Mouse (Mus musculus) NIH3T3 (cell line): ENCODE measurements at regions not wholly inside any gene's neighbourhood (a gene's known extent, or its start where the extent isn't known, plus 50 kb on each side); places are given as distances from the start of the nearest gene placed in this dataset.

Source experiments
- DNase-seq: peaks from one replicate; pipeline ENCODE4 v3.0.0-alpha.2; 2012; ENCODE audit warnings: low read depth

DNA sequence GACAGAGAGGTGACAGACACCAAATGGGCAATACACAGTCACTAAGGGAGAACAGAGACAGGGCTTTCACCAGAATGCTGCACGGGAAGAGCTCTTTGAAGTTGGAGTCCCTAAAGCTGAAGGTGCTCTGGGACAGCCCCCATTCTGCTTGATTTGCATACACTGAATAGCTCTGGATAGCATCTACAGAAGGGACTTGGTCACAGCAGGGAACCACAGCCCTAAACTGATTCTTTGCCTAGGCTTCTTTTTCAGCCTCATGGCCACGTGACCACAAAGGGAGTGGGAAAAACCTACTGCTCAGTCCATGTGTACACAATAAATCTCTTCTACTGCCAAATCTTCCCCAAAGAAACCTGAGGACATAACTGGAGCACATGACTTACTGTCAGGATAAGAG, 221.3 kb downstream of the Opa1 start:
- DNase-seq = no peak

DNA sequence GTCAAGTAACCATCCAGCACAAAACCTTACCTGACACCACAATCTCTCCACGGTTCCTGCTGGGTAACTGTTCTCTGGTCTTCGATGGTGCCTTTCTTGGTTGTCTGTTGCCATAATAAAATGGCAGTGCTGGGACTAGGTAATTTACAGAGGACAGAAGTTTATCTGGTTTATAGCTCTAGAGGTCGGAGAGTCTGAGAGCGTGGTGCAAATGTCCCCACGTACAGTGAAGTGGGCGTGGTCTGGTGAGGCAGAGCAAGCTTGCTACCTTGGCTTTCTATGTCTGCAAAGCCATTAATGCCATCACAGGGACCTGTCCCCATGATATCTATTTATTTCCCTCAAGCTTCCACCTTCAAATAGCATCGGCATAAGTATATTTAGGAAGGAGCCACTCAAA, 223.0 kb downstream of the Opa1 start:
- no peak for DNase-seq

DNA sequence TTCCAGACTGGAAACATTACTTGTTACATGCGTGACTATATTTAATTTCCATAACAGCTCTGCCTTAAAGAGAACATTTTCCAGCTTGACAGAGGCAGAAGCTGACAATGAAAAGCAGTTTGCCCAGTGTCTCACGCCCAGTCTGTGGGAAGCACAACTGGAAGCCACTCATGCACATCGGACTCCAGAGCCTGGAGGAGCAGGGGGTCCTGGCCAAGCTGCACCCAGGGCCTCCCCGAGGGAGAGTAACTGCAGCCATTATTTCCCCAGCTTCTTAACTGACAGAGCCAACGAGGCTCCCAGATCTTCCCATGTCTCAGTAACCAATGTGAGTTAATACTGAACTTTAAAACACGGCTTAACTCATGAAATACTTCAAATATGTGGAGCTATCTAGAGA, 223.5 kb downstream of the Opa1 start:
- DNase-seq = no peak

DNA sequence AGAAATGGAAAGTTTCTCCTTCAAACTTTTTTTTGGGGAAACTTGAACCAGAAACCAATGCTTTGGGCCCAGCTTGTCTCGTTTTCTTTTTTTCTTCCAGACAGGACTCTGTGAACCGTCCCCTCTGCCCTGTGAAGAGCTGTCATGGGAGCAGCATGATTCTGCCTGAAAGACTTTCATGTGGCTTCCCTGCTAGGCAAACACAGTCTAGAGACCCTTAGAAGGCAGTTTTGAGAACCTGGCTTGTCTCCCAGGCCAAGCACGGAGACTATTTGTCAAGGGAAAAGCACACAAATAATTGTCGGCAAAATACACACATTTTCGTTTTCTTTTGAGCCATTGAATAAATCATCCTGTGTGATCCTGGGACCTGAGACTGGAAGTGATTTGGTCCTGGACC, 228.7 kb downstream of the Opa1 start:
- no peak for DNase-seq

DNA sequence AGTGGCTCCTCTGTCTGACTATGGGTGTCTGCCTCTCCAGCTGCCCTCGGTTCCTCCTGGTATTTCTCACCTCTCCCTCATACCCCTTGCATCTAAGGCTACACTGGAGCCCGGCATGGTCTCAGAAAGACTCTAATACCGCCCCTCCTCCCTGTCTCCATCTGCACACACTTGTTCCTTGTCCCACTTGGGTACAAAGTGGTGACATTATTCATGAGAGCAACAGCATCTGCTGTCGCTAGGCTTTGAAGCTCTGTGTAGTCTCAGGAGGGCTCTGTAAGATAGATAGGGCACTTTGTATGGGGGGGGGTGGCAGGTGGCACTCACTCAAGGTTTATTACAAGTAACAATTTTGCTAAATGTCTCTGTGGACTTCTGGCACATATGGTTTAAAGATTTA, 229.7 kb downstream of the Opa1 start:
- DNase-seq = no peak

DNA sequence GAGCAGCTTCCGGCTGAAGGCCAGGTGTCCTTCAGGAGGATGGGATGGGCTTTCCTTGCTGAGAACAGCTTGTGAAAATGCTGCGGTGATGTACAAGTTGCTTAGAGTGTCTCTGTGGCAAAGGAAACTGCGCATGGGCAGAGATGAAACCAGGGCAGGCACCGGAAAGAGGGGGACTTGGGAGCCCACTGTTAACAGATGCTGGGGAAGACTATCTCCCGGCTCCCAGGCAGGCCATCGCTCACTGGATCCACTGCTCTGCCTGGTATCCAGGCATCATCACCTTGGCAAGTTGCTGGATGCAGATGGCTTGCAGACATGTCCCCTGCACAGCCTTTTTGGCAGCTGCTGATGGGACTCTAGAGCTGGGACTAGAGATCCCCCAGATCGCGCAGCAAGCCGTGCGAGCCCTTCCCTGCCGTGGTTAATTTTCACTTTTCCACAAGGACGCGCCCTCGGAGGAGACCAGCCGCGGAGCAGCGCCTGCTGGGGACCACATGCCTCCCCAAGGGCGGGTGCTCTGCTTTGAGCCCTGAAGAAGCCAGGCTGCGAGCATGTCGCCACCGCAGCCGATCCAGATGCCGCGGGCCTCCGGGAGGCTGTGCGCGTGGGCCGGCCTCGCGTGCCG, 234.4 kb downstream of the Opa1 start:
- no peak for DNase-seq

DNA sequence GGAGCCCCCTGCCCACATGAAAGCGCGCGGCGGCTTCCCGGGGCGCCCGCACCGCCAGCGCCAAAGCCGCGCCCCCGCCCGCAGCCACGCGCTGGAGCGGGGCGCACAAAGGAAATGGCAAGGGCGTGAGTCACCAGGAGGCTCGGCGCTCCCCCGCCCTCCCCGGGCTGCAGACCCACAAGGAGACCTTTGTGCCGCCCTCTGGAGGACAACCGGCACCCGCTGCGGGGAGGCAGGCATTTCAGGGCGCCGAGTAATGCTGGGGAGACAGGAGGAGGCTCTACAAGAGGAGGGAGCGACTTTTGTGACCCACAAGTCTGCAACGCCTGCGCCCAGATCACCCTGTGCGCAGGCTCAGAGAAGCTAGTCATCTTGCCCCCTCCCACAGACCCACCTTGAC, 234.9 kb downstream of the Opa1 start:
- DNase-seq = peak; percentile 93

DNA sequence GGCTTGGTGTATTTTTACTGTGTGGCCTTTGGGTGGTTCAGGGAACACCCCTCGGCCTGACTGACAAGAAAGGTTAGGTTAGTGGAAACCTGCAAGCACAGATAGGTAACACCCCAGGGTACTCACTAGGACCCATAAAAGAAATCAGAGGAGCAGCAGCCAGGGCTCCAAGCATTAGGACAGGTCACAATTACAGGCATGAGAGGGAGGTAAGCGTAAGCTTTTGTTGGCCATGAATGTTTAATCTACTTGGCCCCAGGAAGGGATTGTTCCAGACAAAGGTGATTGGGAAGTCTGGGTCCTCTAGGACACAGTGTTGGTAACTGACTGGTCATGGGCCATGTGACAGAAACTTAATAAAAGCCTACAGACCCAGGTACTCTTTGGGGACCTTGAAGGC, 235.5 kb downstream of the Opa1 start:
- DNase-seq = no peak

DNA sequence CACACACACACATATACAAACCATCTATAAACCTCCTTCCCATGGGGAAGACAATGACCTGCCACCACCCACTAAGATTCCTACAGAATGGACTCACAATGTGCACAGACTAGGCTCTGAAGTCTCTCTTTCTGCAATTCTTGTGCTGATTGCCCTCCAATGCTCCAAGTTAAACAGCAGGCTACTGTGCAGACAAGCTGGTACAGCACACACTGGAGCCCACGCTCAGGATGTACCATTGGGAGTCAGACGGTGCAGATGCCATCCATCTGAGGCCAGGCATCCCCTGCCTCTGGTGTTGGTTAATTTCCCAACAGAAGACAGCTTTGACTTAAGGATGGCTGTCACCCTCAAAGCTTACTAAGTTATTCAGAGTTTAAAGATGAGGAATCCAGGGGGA, 236.1 kb downstream of the Opa1 start:
- no peak for DNase-seq

DNA sequence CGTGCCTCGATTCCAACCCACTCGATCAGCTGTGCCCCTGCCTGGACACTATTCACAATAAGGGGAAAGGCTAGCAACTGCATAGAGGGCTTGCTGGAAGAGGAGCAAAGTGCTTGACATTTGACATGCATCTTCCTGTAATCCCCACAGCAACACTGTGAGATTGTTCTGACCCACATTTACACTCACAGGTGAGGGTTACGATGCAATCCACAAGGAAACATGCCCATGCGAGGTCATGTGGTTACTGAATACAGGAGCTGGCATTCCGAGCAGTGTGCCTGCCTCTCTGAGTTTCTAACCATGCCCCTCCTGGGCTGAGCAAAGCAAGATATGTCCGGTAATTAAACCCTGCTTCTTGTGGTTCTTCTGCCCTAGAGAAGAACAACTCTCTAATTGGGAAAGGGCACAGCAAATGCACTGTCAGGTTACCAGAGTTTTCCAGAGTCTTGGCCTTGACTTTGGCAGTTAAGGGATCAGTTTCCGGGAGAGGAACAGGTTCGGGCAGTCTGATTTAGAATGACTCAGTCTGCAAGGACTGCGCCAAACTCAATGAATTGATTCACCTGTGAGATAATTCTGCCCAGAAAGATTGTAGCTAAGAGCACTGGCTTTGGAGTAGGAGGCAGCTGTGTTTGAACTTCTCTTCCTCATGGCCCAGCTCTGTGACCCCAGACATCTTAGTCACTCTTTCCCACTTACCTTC, 236.7 kb downstream of the Opa1 start:
- no peak for DNase-seq

DNA sequence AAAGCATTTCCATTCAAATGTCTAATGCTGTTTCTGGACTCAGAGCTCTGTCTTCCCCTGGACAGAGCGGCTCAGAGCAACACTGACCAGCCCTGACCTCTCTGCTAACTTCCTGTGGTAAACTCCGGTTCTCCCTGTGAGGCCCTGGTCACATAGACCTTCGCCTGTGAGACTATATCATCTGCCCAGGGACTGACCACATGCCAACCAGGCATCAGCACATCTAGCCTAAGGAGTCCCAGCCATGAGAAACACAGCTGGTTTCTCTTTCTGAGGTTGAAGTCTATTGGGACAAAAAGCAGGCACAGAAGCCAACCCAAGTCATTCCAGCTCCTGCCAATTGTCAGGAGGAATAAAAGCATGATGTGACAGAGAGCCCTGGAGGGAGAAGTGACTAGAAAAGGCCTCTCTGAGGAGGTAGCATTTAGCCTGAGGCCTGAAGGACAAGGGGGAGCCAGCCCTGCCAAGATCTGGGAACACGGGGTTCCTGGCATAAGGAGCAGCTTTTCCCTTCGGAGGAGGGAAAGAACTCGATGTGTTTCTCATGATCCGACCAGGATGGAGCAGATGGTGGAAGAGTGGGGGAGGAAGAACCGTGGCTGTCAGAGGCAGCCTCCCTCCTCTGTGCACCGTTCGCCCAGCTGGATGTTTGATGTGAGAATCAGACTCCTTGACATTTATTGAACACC, 237.7 kb downstream of the Opa1 start:
- DNase-seq = no peak

DNA sequence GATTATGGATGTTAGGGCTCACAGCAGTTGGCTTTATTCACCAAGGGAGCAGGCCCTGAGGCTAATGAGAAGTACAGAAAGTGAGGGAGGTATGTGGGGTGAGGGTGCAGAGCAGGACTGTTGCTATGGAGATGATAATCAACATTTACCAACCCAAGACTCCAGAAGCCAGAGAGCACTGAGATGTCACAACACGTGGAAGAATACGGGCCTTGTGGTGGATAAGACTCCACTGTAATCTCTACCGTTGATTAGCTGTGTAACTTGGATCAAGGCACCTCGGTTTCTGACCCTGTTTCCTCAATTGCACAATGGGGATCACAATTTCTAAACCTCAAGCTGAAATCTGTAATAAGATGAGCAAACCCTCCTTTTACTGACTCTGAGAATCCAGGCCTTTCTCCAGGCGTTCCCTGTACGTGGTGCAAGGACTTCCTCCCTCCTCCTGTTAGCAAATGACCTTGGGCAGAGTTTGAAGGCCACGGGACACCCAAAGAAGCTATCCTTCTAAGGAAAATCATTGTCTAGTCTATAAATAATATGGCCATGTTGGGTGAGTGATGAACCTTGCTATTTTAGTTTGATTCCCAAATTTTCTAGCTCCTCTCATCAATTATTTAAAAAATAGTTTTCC, 239.8 kb downstream of the Opa1 start:
- peak; percentile 52 for DNase-seq

DNA sequence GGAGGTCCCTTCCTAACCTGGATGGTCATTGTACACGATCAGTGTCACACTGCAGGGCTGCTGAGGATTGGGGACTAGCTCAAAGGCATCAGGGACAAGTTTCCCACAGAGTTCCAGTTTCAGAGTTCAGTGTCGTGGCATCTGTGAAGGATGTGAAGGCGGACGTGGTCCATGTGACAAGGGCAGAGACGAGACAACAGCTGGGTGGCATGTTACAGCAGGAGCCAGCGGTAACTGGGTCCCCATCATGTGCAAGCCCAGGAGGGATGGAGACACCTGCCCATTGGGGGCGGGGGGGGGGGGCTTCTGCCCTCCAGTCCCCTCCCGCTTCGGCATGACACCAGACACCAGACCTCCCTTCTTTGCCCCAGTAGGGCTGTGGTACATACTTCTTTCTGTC, 241.6 kb downstream of the Opa1 start:
- no peak for DNase-seq

DNA sequence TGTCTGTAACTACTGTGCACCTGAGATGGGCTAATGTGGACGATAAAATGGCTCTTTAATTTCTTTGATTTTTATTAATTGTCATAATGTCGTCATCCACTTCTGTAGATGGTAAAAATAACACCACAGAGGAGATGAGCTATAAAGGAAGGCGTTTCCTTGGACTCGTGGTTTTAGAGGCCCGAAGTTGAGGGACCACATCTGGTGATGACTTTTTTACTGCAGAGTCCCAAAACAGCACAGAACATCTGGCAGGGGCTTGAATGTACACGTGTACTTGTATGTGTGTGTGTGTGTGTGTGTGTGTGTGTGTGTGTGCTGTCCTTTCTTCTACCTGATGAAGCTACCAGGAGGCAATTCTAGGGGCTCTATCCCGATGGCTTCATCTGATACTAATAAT, 242.1 kb upstream of the Hes1 start:
- no peak for DNase-seq

DNA sequence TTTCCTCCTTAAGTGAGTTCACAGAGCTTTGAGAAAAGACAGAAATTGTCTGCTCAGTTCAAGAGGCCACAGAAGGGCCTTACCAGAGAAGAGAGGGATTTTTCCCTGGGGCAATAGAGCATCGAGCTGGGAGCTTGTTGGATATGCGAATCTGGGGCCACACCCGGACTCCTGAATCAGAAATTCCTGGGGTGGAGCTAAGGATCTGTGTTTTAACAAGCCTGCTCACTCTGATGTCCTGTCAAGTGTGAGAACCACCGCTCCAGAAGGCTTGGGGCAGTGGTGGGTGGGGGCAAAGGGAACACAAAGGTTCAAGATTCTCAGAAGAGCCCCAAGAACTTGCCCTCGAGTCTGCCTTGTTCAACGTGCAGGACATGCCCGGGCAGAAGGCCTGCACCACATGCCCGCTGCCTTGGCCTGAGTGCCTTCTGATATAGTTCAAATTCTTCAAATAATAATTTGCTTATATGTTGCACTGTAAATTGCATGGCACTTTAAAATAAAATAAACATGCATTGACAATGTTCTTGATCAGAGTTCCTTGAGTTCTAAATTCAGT, 241.3 kb upstream of the Hes1 start:
- no peak for DNase-seq

DNA sequence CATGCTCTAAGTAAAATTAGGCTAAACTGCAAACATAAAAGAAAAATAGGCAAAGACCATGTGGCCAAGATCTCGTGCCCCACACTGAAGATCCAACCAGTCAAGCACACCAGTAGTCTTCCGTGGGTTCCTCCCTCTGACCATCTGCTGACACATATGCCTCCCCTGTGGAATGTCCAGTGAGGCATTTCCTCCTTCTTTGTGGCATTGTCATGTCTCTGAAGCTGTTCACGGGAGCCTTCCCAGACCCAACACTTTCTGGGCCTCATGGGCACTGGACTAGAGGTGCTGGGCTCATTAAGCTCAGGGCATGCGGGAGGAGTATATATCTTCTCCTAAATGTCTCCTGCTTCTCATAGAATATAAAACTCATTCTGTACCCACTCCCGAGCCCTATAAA, 237.3 kb upstream of the Hes1 start:
- no peak for DNase-seq

DNA sequence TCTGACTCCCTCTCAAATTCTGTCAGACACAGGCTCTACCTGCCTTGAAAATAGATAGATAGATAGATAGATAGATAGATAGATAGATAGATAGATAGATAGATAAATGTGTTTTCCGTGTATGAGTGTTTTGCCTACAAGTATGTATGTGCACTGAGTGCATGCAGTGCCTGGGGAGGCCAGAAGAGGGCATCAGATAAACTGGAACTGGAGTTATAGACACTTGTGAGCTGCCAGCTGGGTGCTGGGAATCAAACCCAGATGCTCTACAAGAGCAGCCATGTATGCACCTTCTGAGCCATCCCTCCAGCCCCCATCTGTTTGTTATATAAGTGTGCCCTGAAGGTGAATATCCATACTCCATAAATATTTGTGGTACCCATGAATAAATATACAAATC, 236.4 kb upstream of the Hes1 start:
- DNase-seq = no peak

DNA sequence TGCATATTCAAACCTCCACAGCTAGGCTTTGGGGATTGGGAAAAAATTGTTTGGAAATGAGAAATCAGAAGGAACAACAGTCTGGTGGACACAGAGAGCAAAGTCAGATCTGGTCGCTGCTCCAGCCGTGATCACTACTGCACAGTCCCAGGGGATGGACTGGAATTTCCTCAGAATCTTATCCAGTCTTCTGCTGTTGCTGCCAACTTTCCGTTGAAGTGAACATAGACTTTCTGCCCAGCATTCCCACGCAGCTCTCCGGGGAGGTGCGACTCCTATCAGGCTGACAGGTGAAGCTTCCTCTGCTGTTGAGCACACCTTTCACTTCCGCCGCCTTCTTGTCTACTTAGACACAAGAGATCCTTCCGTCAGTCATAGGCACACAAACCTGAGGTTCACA, 234.7 kb upstream of the Hes1 start:
- no peak for DNase-seq

DNA sequence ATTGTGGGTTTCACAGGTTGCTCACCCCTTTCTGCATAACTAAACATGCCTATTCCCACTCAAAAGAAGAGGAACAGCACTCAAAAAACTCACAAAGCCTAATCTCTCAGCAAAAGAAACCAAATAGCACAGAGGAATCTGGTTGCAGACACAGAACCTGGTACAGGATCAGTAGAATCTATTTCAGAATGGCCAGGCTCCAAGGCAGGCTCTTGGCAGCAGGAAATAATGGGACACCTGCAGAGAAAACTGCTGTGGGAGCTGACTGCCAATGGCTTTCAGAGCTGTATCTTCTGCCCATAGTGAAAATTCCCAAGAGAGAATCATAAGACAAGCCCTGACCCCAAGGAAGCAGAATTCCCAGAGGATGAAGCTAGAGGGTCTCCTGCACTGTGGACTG, 234.1 kb upstream of the Hes1 start:
- DNase-seq = no peak

DNA sequence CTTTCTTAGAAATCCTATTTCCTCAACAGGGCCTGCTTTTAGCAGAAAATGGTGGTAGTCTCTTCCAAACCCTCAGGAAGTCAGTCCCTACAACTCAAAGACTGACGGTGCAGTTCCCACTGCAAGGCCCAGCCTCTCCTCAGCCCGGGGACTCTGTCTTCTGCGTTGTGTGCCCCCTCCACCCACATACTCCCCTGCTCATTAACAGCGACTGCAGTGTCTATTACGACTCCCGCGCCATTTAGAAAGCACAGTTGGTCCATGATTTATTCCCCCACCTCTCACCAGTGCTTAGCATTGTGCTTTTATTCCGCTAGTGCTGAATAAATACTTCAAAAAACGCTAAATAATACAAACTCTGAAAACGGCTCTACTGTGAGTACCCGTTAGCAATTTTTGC, 230.9 kb upstream of the Hes1 start:
- no peak for DNase-seq

DNA sequence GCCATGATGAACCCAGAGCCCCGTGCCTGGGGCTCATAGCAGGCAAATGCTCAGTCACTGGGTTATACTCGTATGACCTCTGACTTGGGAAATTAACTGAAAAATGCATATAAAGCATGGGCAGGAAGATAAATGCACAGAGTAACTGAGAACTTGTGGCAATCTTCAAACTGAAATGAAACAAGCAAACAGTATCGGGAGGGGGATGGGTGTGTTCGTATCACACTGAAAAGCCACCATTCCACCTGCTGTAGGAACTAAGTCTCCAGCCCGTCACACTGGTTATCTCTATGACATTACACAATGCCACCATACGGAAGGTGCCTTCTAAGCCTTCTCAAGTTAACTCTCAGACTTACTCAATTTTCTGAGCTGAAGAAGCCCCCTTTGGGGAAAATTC, 230.3 kb upstream of the Hes1 start:
- no peak for DNase-seq

DNA sequence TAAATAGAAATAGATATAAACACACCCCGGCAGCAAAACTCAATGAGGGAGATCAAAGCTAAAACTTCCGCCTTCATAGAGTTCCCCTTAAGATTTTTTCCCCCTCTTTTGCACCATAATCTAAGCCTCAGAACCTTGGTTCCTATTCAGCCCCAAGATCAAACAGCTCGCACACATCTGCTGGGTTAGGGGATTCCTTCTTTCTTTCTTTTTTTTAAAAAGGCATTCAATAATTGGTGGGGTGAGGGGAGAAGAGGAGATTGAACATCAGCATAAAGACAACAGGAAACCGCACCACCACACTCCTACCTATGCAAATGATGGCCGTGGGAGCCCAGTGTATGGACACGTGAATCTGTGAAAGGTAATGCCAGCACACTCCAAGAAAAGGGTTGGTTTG, 229.5 kb upstream of the Hes1 start:
- DNase-seq = no peak
